ENCODE assay signal across 8 mouse cellular contexts in genomic region chr9:88481791-88482160, GRCm38 (mm10). TPM values are rescaled to one million over a fixed set of nuclear protein-coding genes. Genes with fewer than 3 reads are reported as not detected.
DNase-seq lines count a peak whose midpoint lies in the region; ATAC-seq lines count a peak whose summit lies in the region.

No protein-coding gene starts in this region.

- peak overlapping the region; percentile 99 for H3K9ac ChIP-seq in heart, embryonic 14.5 days (ENCODE audit: low read length)
- H3K9ac ChIP-seq in lung, embryonic 15.5 days, result peak overlapping the region; percentile 99

- no peaks in the 10 kb centered on the region for H3K27me3 ChIP-seq in heart, embryonic 14.5 days (ENCODE audit: control insufficient read depth, insufficient read depth, low read length)
- no peaks in the 10 kb centered on the region for H3K27me3 ChIP-seq in lung, embryonic 15.5 days

- peak overlapping the region; percentile 89 to 99 for H3K4me3 ChIP-seq in heart, embryonic 14.5 days (ENCODE audit: control insufficient read depth in 1 of 2, insufficient read depth in 1 of 2, low read depth in 1 of 2, low read length in 2 of 2)
- H3K4me3 ChIP-seq in lung, embryonic 15.5 days, result peak overlapping the region; percentile 100

- no peaks in the 10 kb centered on the region for H3K9me3 ChIP-seq in heart, embryonic 14.5 days (ENCODE audit: control insufficient read depth, low read length)
- no peaks in the 10 kb centered on the region for H3K9me3 ChIP-seq in lung, embryonic 15.5 days

- peaks cover 8 to 24% of the 10 kb centered on the region in 2 experiments for H3K4me1 ChIP-seq in heart, embryonic 14.5 days (ENCODE audit: control insufficient read depth in 2 of 2, insufficient read depth in 2 of 2, low read length in 2 of 2)
- peaks cover 16% of the 10 kb centered on the region for H3K4me1 ChIP-seq in lung, embryonic 15.5 days

- WGBS in heart, embryonic 14.5 days, result 0% methylated on average over 30 of the region's 43 CpGs
- 1% methylated on average over 23 of the region's 43 CpGs for WGBS in lung, embryonic 15.5 days

- peak; percentile 9 for DNase-seq in ovary, adult 18-20 months (ENCODE audit: low spot score)
- DNase-seq in ovary, postnatal 36 days (ENCODE audit: low spot score), result no peak
- DNase-seq in embryo, embryonic 9.5 days (ENCODE audit: extremely low spot score), result peak; percentile 71
- peak; percentile 33 to 60 for DNase-seq in kidney, postnatal 25 days
- peak; percentile 38 for DNase-seq in ovary, postnatal 10 days (ENCODE audit: low spot score)
- peak; percentile 38 to 43 for DNase-seq in urinary bladder, postnatal 36 days (ENCODE audit: low spot score in 2 of 2)

- ATAC-seq in heart, embryonic 14.5 days (ENCODE audit: insufficient number of reproducible peaks, insufficient read depth, low FRiP score, low read depth), result no peak
- no peak; the same call in 1 of the 2 replicates for ATAC-seq in lung, embryonic 15.5 days (ENCODE audit: borderline replicate concordance, extremely low read depth, low FRiP score, low TSS enrichment)

- H3K4me2 ChIP-seq in heart, embryonic 14.5 days (ENCODE audit: low read length), result peak overlapping the region; percentile 84
- H3K4me2 ChIP-seq in lung, embryonic 15.5 days, result peak overlapping the region; percentile 68

- peak overlapping the region; percentile 96 to 100 for H3K27ac ChIP-seq in heart, embryonic 14.5 days (replicated peaks in 1 of 2; ENCODE audit: control insufficient read depth in 1 of 2, insufficient read depth in 1 of 2, low read depth in 2 of 2, low read length in 2 of 2)
- peak overlapping the region; percentile 100 for H3K27ac ChIP-seq in lung, embryonic 15.5 days

- H3K36me3 ChIP-seq in heart, embryonic 14.5 days (ENCODE audit: control insufficient read depth, insufficient read depth, low read length), result peaks cover 36% of the 10 kb centered on the region
- H3K36me3 ChIP-seq in lung, embryonic 15.5 days, result peaks cover 7% of the 10 kb centered on the region

RNA-seq across cellular contexts. Expression of gene Syncrip, which starts 0.6 kb away (rescaled TPM):
- 50.8 and 60.3 TPM in 2 replicates for polyA plus RNA-seq in heart, embryonic 14.5 days (2014; fragmentation: Nextera tagmentation; extraction: Ambion mirVana)
- 96.0 and 108 TPM in 2 replicates for polyA plus RNA-seq in lung, embryonic 15.5 days (2015; fragmentation: Nextera tagmentation; extraction: Ambion mirVana)

RNA-seq across cellular contexts. Expression of gene Gm20537, which starts 25.4 kb away (rescaled TPM):
- 0.94 TPM in 1 of 2 replicates, not detected in the other for polyA plus RNA-seq in heart, embryonic 14.5 days (2014; fragmentation: Nextera tagmentation; extraction: Ambion mirVana)
- polyA plus RNA-seq in lung, embryonic 15.5 days (2015; fragmentation: Nextera tagmentation; extraction: Ambion mirVana), result 0.62 TPM in 1 of 2 replicates, not detected in the other

RNA-seq across cellular contexts. Expression of gene Snx14, which starts 43.0 kb away (rescaled TPM):
- 30.4 and 30.6 TPM in 2 replicates for polyA plus RNA-seq in heart, embryonic 14.5 days (2014; fragmentation: Nextera tagmentation; extraction: Ambion mirVana)
- 26.3 and 27.5 TPM in 2 replicates for polyA plus RNA-seq in lung, embryonic 15.5 days (2015; fragmentation: Nextera tagmentation; extraction: Ambion mirVana)
